Mouse (Mus musculus) fat pad, adult 2 months (tissue): ENCODE results near the gene Grap2.

Experiments
- DNase-seq: peaks from one replicate; pipeline ENCODE4 v3.0.0-alpha.2; 2011; ENCODE audit warnings: low read depth, low spot score; ENCODE audit errors: extremely low read depth

Grap2 gene

DNA sequence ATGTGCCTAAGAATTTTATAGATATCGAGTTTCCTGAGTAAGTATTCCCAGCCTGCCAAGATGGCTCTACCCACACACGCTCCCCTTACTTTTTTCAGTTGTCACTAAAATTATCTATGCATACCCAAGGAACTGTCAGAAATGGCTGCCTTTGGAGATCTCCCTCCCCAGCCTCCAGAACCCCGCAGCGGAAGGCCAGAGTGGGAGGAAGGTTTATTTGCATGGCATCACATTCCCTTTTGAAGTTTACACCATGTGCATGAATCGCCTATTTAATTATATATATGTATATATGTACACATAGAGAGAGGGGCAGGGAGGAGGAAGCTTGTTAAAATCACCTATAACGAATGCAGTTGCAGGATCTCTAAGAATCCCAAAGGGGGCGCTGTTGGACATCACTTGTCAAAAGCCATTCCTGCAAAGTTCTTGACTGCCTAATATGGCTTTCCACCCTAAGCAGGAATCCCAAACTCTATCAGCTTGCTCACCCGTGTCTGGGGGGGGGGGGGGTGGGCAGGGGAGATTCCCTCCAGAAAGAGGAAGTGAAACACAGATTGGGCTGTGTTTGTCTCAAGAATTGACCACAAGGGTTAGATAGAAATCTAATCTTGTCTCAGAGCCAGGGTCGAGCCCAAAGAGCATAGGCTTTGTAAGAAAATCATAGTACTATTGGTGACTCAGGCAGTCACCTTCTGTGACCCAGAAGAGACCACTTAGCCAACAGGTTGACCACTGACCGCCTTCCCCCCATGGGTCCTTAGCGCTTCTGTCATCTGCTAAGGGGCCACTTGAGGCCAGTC, 62.2 kb downstream of the Grap2 start:
- no peak for DNase-seq

DNA sequence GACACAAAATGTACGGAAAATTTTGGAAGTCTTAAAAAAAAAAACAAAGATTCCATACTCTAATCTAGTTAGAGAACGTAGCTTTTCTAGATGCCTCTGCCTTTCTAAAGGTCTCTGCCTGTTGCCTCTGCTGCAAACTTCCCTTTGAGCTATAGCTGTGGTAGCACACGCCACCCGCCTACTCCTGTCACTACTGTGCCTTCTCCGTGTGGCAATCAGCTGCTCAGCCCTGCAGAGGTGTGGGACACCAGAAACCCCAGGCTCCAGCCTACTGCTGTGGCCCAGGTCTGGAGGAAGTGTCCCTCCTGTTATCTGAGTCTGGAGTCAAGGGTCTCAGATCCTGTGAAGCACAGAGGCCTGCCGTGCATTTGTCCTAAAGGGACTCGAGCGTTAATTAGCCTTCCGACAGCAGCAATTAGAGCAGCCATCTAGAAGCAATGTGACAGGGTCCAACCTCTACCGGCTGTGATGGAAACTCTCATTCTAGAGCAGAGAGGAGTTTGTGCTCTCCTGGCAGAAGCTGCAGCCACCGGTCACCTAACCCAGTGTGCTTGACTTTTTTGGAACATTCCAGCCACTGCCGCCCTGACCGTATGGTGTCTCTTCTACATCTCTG, 64.5 kb downstream of the Grap2 start:
- no peak for DNase-seq

DNA sequence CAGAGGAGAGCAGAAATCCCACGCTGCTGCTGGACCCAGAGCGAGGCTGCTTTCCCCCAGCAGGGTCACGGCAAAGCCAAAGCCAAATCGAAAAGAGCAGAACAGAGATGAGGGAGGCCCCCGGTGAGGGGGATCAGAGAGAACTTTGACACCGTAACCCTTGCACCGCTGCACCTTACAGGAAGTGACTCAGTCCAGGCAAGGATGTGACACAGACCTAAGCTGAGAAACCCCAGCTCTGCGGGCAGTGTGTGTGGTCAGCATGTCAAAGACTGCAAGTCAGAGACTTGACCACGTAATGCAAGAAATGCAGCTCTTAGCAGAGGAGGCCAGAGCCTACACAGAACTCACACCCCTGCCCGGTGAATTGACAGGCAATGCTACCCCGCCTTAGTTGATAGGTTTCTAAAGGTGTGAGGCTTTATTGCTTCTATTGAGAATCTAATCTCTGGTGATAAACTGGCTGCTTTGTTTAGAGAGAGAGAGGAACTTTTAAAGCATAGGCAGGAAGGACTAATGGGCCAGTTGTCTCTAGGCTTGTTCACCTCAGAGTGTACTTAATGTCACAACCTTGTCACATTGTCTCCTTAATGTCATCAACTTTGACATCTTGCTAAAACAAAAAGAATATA, 66.8 kb downstream of the Grap2 start:
- no peak for DNase-seq

DNA sequence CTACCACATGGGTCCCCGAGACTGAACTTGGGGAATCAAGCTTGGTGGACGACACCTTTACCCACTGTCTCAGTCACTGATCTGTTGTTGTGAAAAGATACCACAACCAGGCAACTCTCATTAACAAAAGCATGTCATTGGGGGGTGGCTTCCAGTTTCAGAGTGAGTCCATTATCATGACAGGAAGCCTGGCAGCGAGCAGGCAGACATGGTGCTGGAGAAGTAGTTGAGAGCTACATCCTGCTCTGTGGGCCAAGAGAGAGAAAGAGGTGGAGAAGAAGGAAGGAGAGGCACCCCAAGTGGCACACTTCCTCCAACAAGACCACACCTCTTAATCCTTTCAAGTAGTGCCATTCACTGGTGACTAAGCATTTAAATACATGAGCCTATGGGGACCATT, 67.5 kb downstream of the Grap2 start:
- DNase-seq, result no peak

DNA sequence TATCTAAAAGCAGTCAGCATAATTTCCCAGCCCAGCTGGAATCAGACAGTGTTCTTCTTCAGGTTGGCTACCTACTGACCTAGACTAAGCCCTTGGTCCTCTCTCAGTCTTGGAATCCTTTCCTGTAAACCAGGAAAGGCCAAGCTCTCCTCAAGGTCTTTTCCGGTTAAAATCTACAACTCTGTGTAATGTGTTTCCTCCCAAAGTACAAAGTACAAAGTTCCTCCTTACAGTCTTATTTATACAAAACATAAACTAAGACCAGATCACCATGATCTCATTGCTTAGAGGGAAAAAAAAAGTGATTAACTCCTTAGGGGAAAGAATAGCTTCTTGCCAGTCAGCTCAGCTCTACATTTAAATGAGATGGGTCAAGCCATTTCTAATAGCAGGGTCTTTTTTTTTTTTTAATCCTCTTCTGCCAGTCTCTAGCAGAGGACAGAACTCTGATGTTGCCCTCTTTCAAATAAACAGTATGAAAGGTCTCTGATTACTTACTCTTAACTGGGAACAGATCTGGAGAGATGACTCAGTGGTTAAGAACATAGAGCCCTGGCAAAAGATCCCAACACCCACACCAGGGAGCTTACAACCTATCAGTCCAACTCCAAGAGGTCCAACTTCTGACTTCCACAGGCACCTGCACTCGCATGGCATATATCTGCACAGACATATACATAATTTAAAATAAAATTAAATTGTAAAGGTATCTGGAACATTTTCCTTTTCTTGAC, 69.5 kb downstream of the Grap2 start:
- no peak for DNase-seq

DNA sequence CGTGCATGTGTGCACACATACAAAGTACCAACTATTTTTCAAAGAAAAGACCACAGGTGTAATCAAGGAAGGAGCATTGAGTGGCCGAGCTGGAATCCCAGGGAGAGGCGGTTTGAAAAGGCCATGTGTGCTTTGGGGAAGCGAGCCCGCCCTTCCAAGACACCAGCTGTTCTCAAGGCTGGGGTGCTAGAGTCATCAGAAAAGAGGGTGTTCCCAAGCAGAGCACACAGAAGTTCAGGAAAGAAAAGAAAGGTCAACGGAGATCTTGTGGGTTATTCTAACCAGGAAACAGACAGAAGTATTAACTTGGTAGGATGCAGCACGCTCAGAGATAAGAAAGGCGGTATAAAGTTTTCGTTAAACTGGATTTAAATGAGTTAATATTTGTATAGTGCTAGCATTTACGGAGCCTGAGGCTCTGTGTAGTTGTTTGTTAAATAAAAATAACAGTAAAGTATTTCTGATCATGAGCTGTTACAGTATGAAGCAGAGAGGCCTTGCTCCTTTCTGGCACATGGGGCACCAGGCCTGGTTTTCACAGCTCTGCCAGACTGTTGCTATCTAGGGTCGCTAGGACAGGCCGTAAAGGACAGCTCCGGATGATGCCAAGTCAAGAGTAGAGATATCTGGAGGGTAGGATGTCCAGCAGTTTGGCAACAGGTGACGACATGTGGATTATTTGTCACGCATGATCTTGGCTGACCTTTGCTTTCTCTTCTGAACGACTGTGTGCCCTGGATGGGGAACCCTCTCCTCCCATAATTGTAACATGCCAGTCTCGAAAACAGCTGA, 72.8 kb downstream of the Grap2 start:
- no peak for DNase-seq

DNA sequence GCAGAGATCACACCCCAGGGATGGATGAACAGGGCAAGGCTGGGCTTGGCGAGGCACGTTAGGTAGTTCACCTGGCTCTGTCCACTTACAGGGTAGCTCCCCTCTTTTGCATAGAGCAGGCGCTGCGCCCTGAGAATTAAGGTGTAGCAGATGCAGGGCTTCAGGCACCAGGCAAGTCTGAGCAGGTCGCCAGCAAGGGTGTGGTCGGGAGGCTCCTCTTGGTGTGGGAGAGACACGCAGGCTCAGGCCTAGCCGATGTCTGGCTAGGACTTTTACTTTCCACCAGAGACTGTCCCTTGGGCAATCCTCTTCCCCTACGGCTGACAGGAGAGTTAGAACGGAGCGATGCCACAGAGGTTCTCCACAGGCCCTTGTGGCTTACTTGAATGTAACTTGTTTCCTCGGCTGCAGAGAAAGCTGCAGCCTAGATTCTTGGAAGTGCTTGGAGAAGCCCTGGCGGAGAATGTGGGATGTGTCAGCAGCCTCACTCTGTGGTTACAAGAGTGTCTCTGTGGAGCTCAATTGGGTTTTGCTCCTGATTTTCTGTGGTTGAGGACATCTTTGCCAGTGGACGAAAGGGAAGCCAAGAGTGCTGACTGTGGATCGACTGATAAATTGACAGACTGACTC, 76.7 kb downstream of the Grap2 start:
- no peak for DNase-seq

DNA sequence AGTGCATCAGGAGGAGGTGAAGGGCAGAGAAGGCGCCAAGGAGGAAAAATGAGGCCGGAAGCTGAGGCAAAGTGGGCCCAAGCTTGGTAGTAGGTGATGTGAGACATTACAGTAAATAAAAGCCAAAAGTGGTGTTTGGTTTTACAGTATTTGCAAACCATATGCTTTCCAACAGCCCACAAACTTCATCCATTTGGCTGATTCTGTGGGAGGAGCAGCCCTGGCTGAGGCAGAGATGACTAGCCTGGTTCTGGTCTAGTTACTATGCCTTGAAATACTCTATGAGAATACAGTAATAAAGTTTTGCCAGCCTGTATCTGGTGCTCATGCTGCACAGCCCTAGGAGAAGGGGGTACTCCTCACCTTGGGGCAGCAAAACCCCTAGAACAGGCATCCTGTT, 78.0 kb downstream of the Grap2 start:
- DNase-seq, result no peak

DNA sequence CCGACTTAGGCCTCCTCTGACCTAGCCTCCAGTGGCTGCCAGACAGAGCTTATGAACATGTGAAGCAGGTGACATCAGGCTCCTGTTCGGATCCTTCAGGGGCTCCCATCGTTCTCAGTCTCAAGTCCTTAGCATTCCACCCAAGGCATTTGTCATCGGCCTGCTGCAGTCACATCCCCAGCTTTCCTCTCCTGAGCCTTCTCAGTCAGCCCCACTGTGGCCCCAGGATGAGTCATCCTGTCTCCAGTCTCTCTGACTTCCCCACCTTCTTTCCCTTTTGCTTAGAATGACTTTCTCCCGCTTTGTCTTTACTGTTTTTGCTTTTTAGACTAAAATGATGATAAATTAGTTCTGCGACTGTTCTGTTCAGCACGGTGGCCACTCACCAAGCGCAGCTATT, 81.5 kb downstream of the Grap2 start:
- DNase-seq, result no peak

DNA sequence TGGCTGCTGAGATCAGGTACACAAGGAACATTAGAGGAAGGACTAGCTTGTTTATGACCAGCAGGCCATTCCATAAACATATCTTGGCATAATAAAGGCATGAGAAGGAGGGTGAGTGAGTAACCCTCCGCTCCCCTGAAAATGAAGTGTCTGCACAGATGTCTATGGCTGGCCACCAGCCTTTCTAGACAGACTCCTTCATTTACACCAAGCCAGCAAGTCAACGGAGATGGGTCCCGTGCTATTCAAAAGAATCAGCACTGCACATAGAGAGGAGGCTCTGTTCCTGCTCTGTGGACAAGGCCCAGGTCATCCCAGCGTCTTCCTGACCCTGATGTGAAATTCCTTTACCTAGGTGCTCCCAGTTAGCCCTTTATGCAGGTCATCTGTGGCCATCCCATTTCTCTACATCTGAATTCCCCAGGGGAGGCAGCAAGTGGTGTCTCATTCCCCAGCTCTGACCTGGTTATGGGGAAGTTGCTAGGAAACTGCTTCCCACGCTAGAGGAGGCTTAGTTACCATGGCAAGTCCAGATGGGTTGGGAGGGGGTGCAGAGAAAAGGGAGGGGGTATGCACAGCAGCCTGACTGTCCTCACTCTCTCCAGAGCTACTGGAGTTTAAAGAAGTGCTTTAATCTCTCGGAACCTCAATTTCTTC, 86.5 kb downstream of the Grap2 start:
- DNase-seq, result no peak

DNA sequence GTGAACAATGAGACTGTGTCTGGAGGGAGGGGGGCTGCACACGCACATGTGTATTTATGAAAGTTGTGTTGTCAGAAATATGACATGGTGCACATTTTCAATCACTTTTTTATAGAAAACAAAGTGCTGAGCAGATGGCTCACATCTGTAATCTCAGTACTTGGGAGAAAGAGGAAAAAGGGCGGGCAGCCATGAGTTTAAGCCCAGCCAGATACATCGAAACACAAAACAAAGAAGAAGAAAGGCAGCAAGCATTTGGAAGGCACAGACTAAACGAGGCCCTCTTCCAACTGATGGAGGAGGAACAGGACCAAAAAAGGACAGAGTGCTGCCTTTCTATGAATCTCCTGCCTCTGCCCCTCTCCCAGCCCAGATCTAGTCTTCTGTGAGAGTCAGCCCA, 88.6 kb downstream of the Grap2 start:
- no peak for DNase-seq

DNA sequence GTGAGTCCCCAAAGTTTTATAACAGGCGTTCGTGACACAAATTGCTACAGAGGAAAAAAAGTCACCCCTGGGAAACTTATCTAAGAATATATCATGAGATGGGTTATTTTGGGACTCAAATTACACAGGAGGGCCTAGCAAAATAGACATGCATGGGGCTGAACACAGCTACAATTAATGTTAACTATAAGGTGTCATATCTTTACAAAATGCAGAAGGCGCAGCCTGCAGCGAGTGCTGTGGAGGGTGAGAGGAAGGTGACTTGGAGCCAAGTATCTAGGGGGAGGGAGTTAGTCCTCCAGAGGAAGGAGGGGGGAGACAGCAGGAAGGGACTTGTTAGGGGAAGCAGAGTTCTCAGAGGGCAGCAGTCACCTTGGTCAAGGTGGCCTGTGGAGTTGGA, 92.0 kb downstream of the Grap2 start:
- DNase-seq, result no peak

DNA sequence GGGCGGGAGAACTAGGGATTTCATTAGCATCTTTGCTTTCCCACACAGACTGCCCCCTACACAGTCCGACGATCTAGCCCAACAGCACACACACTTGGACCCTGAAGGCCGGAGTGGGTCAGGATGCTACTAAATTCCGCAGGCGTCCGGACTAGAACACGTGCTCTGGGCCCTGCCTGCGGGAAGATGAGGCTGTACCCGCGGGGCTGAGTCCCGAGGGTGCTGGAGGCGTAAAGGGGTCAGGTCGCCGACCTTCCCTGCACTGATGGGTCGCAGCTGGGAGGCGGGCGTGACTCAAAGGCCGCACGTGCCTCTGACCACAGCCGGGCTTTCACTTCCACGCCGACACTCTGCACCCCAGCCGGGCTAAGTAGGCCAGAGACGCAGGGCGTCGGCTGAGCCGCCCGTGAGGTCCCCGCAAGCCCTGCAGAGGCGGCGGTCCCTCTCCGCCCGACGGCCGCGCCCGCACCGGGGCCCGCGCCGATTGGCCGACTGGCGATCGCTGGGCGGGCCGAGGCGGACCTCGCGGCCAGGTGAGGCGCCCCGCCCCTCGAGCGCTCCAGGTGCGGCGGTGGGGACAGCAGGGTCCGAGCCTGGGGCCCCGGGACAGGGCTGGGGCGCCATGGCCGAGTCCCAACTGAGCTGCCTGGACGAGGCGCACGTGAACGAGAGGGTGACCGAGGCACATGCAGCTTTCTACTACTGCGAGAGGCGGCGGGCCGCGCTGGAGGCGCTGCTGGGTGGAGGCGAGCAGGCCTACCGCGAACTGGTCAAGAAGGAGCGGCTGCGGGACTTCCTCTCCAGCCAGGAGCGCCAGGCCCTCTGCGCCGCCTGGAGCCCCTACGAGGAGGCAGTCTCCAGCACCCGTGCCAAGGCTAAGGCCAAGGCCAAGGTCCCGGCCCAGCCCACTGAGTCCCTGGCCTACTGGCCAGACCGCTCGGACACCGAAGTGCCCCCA, 99.2 kb downstream of the Grap2 start, which contains the start of gene Fam83f:
TSS of gene Fam83f (plus strand) at position 553 of the 958 bp plus-strand sequence.
- no peak for DNase-seq

DNA sequence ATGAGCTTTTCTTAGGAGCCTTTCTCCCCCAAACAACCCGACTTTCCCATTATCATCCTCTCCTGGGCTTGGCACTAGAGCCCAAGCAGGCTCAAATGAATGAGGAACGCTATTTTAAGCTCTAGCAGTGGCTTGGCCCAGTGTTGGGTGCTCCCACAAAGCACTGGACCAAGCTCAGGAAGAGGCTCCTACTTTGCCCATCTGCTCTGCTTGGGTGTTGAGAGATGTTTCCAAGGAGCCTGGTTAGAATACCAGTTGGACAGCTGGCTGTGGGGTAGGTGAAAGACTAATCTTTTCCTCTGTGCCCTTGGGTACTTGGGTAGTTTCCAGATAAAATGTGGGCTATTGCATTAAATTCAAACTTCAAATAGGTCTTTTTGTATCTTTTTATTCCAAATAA, 100.4 kb downstream of the Grap2 start:
- DNase-seq, result no peak

DNA sequence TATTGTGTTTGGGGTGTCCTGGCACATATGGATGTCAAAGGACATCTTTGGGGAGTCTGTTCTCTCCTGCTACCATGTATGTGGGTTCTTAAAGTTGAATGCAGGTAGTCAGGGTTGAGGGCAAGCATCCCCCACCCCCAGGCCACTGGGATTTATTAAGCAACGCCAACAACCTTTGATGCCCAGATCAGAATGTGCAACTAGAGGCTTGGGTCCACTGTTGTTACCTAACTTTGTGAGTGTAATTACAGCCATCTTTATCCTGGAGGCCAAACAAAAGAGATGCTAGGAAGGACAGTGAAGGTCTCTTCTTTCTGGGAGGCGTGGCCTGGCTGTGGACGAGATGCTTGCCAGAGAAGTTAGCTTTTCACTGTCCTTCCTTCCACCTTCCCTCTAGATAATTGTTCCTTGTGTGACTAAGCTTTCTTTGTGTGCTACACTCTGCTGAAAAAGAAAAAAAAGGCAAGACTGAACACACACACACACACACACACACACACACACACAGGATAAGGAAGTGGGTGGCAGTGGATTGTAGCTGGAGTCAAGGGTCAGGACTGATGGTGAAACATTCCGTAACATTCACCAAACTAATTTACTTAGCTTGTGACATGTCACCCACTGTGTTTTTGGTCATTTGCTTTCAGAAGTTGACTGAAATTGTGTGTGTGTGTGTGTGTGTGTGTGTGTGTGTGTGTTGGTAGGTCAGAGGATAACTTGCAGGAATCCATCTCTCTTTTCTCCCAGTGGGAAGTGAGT, 101.1 kb downstream of the Grap2 start:
- DNase-seq, result no peak

DNA sequence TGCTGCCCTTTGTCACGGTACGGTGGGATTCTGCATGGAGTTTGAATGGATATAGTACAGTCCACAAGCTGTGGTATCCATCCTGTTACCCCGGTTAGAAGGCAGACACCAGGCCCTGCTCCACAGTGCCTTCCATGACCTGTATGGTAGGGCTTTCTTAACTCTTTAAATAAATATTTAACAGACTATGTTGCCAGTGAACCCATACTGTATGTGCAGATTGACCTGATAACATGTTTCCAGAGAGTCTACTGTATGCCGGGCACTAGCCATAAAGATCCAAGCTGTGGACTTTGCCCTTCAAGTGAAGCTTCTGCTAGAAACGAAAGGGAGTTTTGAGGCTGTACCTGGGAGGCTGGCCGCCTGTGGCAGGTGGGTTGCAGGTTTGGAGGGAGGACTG, 102.3 kb downstream of the Grap2 start:
- no peak for DNase-seq

DNA sequence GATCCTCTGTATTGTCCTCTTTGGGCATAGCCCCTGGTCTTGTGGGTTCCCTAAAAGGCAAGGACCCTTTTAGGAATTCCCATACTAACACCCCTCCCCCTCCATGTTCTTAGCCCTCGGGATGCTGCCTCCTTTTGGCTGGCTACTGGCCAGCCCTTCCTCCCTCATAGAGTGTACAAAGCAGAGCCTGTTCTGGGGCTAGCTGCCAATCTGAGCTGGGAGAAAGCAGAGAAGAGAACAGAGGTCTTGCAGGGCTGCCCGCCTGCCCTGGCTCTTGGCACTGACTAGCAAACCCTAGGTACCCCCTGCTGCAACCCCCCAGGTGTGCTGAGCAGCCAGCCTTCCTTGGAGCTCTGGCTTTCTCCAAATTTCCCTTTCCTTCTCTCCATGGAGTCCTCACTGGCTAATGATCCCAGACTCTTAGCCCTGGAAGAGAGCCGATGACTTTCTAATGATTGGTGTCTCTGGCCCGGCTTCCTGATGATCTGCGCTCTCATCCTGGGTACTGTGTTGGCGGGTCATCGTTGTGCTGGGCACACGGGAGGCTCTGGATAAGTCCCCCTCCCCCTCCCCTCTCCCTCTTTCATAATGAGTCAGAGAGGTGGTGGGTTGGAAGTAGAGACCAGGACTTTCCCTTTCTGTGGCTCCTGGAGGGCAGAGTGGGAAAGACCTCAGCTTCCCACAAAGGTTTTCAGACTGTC, 107.3 kb downstream of the Grap2 start:
- no peak for DNase-seq
